Mouse (Mus musculus) stomach, postnatal 0 days (tissue): ENCODE results near the gene Psmd11.

Source experiments
- CTCF ChIP-seq: IDR thresholded peaks from 2 replicates; pipeline ENCODE4 v1.5.1; 2016; ENCODE audit warnings: antibody characterized with exemption, low read depth, mild to moderate bottlenecking, moderate library complexity
- EP300 ChIP-seq: optimal IDR thresholded peaks from 2 replicates; pipeline ENCODE3; 2016; ENCODE audit warnings: antibody characterized with exemption

DNA sequence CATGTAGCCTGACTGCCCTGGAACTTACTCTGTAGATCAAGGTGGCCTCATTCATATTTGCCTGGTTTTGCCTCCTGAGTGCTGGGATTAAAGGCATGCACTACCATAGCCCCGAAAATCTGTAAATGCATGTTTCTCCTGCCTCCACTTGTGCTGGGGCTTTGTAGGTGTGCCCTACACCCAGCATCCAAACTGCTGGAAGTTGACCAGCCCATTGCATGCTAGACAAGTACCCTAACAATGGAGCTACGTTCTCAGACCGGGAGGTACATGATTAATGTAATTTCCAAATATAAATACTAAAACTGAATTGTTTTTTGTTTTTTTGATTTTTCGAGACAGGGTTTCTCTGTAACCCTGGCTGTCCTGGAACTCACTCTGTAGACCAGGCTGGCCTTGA is 43.4 kb upstream of the Psmd11 start:
- TF ChIP-seq CTCF (no peak), EP300 (no peak)
